Mouse (Mus musculus) CH12.LX (cell line): ENCODE results near the gene Dhrs7. TPM values are rescaled to one million over a fixed set of nuclear protein-coding genes. Genes with fewer than 3 reads are reported as not detected.

Experiments used
- DNase-seq: peaks from one replicate; pipeline ENCODE4 v3.0.0-alpha.2; 2013; ENCODE audit errors: extremely low read depth
- H3K27ac ChIP-seq: 2 replicates; pipeline ENCODE4 v1.5.1; 2012; ENCODE audit warnings: low read depth, mild to moderate bottlenecking, control low read depth, moderate library complexity; ENCODE audit not compliant: insufficient read depth
- H3K27me3 ChIP-seq: replicated peaks from 2 replicates; pipeline ENCODE3; 2012; ENCODE audit warnings: inconsistent platforms
- H3K36me3 ChIP-seq, 2 experiments: replicated peaks in 1 of 2; 2 replicates each; pipeline versions ENCODE3 to v1.6.1; 2012; ENCODE audit warnings: inconsistent platforms in 1 of 2, low read length in 1 of 2, mild to moderate bottlenecking in 1 of 2, mixed read lengths in 1 of 2, moderate library complexity in 1 of 2; ENCODE audit not compliant: control insufficient read depth in 1 of 2, insufficient read depth in 1 of 2
- H3K4me1 ChIP-seq, 2 experiments: 2 replicates each; pipeline ENCODE4 v1.6.1; 2012; ENCODE audit warnings: inconsistent platforms in 1 of 2, moderate library complexity in 1 of 2; ENCODE audit not compliant: insufficient read depth in 2 of 2, control insufficient read depth in 1 of 2
- H3K4me2 ChIP-seq: 2 replicates; pipeline ENCODE4 v1.6.1; 2012; ENCODE audit warnings: low read depth, mild to moderate bottlenecking, control low read depth; ENCODE audit not compliant: poor library complexity, insufficient read depth, severe bottlenecking
- H3K4me3 ChIP-seq, 3 experiments: fragments of 150-350 bp in 1 of 3; sonication (generic) in 1 of 3; replicated peaks in 1 of 3; 2 replicates each; pipeline versions ENCODE3 to v1.5.1; 2011 to 2012; ENCODE audit warnings: low read depth in 2 of 3, low read length in 2 of 3, mild to moderate bottlenecking in 2 of 3, moderate library complexity in 2 of 3, control low read depth in 1 of 3, improper control_type of control experiment in 1 of 3, inconsistent platforms in 1 of 3, mixed read lengths in 1 of 3; ENCODE audit not compliant: poor library complexity in 1 of 3
- H3K79me2 ChIP-seq: replicated peaks from 2 replicates; pipeline ENCODE4 v1.6.1; 2012; ENCODE audit warnings: mild to moderate bottlenecking, moderate library complexity; ENCODE audit not compliant: control insufficient read depth, poor library complexity, insufficient read depth, severe bottlenecking; ENCODE audit errors: extremely low read depth
- H3K9ac ChIP-seq: 2 replicates; pipeline ENCODE4 v1.6.1; 2012; ENCODE audit warnings: low read depth, mild to moderate bottlenecking, control low read depth, moderate library complexity; ENCODE audit not compliant: insufficient read depth
- H3K9me3 ChIP-seq: replicated peaks from 2 replicates; pipeline ENCODE3; 2012; ENCODE audit warnings: low read length, inconsistent platforms, mixed read lengths
- CHD1 ChIP-seq: IDR thresholded peaks from 2 replicates; pipeline ENCODE4 v1.6.1; 2012; ENCODE audit warnings: low read depth, low read length, improper control_type of control experiment, inconsistent platforms
- EP300 ChIP-seq: IDR thresholded peaks from 2 replicates; pipeline ENCODE4 v1.6.1; 2011; ENCODE audit warnings: low read length, improper control_type of control experiment
- ETS1 ChIP-seq: conservative IDR thresholded peaks from 2 replicates; pipeline ENCODE4 v1.6.1; 2012; ENCODE audit warnings: low read depth, mild to moderate bottlenecking, inconsistent platforms, low read length, improper control_type of control experiment, moderate library complexity
- GABPA ChIP-seq: IDR thresholded peaks from 2 replicates; pipeline ENCODE4 v1.6.1; 2012; ENCODE audit warnings: low read depth, low read length, improper control_type of control experiment, inconsistent platforms; ENCODE audit not compliant: insufficient replicate concordance
- HCFC1 ChIP-seq: IDR thresholded peaks from 2 replicates; pipeline ENCODE4 v1.6.1; 2012; ENCODE audit warnings: low read depth, mild to moderate bottlenecking, inconsistent platforms, low read length, improper control_type of control experiment
- JUND ChIP-seq: conservative IDR thresholded peaks from 2 replicates; pipeline ENCODE4 v1.6.1; 2011; ENCODE audit warnings: low read depth, low read length, improper control_type of control experiment
- MAFK ChIP-seq: IDR thresholded peaks from 2 replicates; pipeline ENCODE4 v1.6.1; 2011; ENCODE audit warnings: low read length, improper control_type of control experiment; ENCODE audit not compliant: insufficient replicate concordance
- MAZ ChIP-seq: IDR thresholded peaks from 2 replicates; pipeline ENCODE4 v1.6.1; 2012; ENCODE audit warnings: low read depth, mild to moderate bottlenecking, inconsistent platforms, low read length, improper control_type of control experiment, moderate library complexity
- MEF2A ChIP-seq: IDR thresholded peaks from 2 replicates; pipeline ENCODE4 v1.6.1; 2014; ENCODE audit warnings: low read depth, mild to moderate bottlenecking, inconsistent platforms, low read length, improper control_type of control experiment, borderline replicate concordance
- NELFE ChIP-seq: IDR thresholded peaks from 2 replicates; pipeline ENCODE4 v1.6.1; 2011; ENCODE audit warnings: low read depth, low read length, improper control_type of control experiment
- PAX5 ChIP-seq: IDR thresholded peaks from 2 replicates; pipeline ENCODE4 v1.6.1; 2012; ENCODE audit warnings: low read length, inconsistent platforms, mixed read lengths
- POLR2A ChIP-seq: IDR thresholded peaks from 2 replicates; pipeline ENCODE4 v1.6.1; 2011; ENCODE audit warnings: low read depth, mild to moderate bottlenecking, improper control_type of control experiment, low read length
- POLR2AphosphoS2 ChIP-seq: IDR thresholded peaks from 2 replicates; pipeline ENCODE4 v1.6.1; 2011; ENCODE audit warnings: low read depth, low read length, improper control_type of control experiment
- RAD21 ChIP-seq: IDR thresholded peaks from 2 replicates; pipeline ENCODE4 v1.6.1; 2011; ENCODE audit warnings: low read depth, mild to moderate bottlenecking, low read length, improper control_type of control experiment, moderate library complexity
- SIN3A ChIP-seq: IDR thresholded peaks from 2 replicates; pipeline ENCODE4 v1.6.1; 2012; ENCODE audit warnings: low read length, improper control_type of control experiment, inconsistent platforms
- SMC3 ChIP-seq: IDR thresholded peaks from 2 replicates; pipeline ENCODE4 v1.6.1; 2011; ENCODE audit warnings: low read depth, low read length, improper control_type of control experiment
- TBP ChIP-seq: conservative IDR thresholded peaks from 2 replicates; pipeline ENCODE4 v1.6.1; 2011; ENCODE audit warnings: low read depth, low read length, improper control_type of control experiment
- ZKSCAN1 ChIP-seq: IDR thresholded peaks from 2 replicates; pipeline ENCODE4 v1.6.1; 2012; ENCODE audit warnings: low read depth, inconsistent platforms, low read length, improper control_type of control experiment, borderline replicate concordance
- ZMIZ1 ChIP-seq: IDR thresholded peaks from 2 replicates; pipeline ENCODE4 v1.6.1; 2012; ENCODE audit warnings: low read depth, mild to moderate bottlenecking, inconsistent platforms, low read length, improper control_type of control experiment
- ZNF384 ChIP-seq: IDR thresholded peaks from 2 replicates; pipeline ENCODE4 v1.6.1; 2012; ENCODE audit warnings: low read depth, low read length, improper control_type of control experiment, inconsistent platforms
- dilution Hi-C: fragments of 300-500 bp; cut with MboI; formaldehyde crosslinking; loops from 2 replicates; pipeline ENCODE4 v1.14.3; 2020; ENCODE audit warnings: low sequenced_read_pairs; ENCODE audit not compliant: extremely low pct_unique_long_range_greater_than_20kb, extremely low pct_ligation_motif_present
- in situ Hi-C: fragments of 300-500 bp; cut with MboI; formaldehyde crosslinking; loops from 3 replicates; pipeline ENCODE4 v1.14.3; 2019; ENCODE audit warnings: low sequenced_read_pairs, low pct_ligation_motif_present, low pct_unique_long_range_greater_than_20kb, mixed read lengths
- polyA plus RNA-seq: library from polyadenylated mRNA; unstranded; fragments of >175 nt; gene quantifications from 2 replicates; pipeline ENCODE4 v1.2.1, GENCODE M21; 2012; ENCODE audit warnings: low read depth; ENCODE audit not compliant: insufficient read length
- total RNA-seq, 2 experiments: library from RNA; depleted of rRNA; stranded (reverse); fragments of 300-350 nt in 1 of 2; fragments of >200 nt in 1 of 2; gene quantifications; 2 replicates each; pipeline ENCODE4 v1.2.3; 2012 to 2014

The Dhrs7 gene
- total and polyA plus RNA-seq, 3 experiments: 23.9 to 52.8 (median 37.2) TPM

DNA sequence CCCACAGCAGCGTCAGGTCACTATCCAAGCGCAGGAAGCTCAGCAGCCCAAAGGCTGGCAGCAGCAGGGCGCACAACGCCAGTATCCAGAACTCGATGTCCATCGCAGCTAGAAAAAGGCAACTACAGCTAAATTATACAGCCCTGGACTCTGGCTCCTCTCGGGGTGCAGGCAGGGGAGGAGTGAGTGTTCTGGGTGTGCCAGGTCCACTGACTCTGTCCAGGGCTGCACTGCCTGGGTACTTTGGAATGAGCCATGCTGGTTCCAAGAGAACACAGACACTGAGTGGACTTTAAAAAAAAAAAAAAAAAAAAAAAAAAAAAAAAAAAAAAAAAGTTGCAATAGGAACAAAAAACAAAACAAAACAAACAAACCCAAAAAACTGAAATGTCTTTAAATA lies 36.0 kb downstream of the Dhrs7 start:
- H3K9me3 ChIP-seq: no peaks in the 10 kb centered on the region
- H3K79me2 ChIP-seq: no peaks in the 10 kb centered on the region
- DNase-seq: no peak
- dilution Hi-C loops (no loop called here), in situ Hi-C loops (no loop called here)
- no peaks in the 10 kb centered on the region for H3K36me3 ChIP-seq
- TF ChIP-seq PAX5 (no peak), ZNF384 (no peak), NELFE (no peak), GABPA (no peak)
- H3K9ac ChIP-seq: no peak overlapping the region
- H3K27me3 ChIP-seq: no peaks in the 10 kb centered on the region
- no peak overlapping the region for H3K4me3 ChIP-seq
- H3K27ac ChIP-seq: no peak overlapping the region
- no peak overlapping the region for H3K4me2 ChIP-seq
- H3K4me1 ChIP-seq: no peaks in the 10 kb centered on the region

DNA sequence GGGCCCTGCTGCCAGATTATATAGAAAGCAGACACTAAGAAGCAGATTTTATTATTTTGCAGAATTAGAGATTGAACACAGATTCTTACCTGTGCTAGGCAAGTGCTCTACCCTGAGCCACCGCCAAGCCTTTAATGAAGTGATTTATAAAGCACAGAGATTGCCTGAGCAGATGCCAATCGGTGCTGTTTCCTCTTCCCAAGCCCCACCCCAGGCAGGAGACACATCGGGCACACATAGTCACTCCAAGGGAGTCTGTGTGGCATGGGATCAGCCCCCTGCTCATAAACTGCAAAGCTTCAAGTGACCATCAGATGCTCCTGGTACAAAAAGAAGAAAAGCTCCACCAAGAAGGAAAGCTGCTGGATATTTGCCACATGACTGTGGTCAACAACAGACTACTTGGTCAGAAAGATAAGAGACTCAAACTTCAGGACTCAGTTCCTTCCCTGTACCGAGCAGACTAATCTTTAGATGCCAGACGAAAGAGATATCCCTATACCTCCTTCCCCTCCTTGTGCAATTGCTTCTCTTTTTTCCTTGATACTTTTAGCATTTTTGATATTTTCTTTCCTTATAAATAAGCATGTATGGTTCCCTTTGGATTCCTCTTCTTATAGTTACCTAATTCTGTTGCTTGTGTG lies 41.7 kb downstream of the Dhrs7 start:
- no peaks in the 10 kb centered on the region for H3K79me2 ChIP-seq
- TF ChIP-seq POLR2A (no peak), EP300 (no peak), POLR2AphosphoS2 (no peak), ZKSCAN1 (no peak), SIN3A (no peak), ETS1 (no peak), CHD1 (no peak), SMC3 (no peak), MEF2A (no peak), RAD21 (no peak), MAFK (no peak), HCFC1 (no peak), JUND (no peak), ZMIZ1 (no peak), GABPA (no peak), TBP (no peak), ZNF384 (no peak), MAZ (no peak)
- TF ChIP-seq, all 38 proteins: peak for 0
- no peaks in the 10 kb centered on the region for H3K27me3 ChIP-seq
- H3K9me3 ChIP-seq: no peaks in the 10 kb centered on the region
- no peak overlapping the region for H3K4me2 ChIP-seq
- DNase-seq: no peak
- H3K4me1 ChIP-seq: no peaks in the 10 kb centered on the region
- H3K27ac ChIP-seq: no peak overlapping the region
- H3K36me3 ChIP-seq: no peaks in the 10 kb centered on the region
- dilution Hi-C loops: no loop called here
- no peak overlapping the region for H3K9ac ChIP-seq
- no peak overlapping the region for H3K4me3 ChIP-seq
- in situ Hi-C loops: no loop called here
